Mouse (Mus musculus) lung, postnatal 0 days (tissue): ENCODE measurements around the gene Marveld2.

Source experiments
- CTCF ChIP-seq: IDR thresholded peaks from 2 replicates; pipeline ENCODE4 v1.5.1; 2016; ENCODE audit warnings: antibody characterized with exemption, mild to moderate bottlenecking
- EP300 ChIP-seq: IDR thresholded peaks from 2 replicates; pipeline ENCODE4 v1.6.1; 2016; ENCODE audit warnings: antibody characterized with exemption, mild to moderate bottlenecking, control low read depth

GRCm38 (mm10) chr13:100634106-100634691 is 17.4 kb upstream of the Marveld2 start:
- no peak for TF ChIP-seq CTCF
- TF ChIP-seq EP300: no peak
